Mouse (Mus musculus): Measurements from ENCODE around the gene Ccdc130.

- TF ChIP-seq CTCF (IDR thresholded peaks at IDR 0.05; ENCODE audit: low read depth) (no peak), EP300 (IDR thresholded peaks at IDR 0.05; ENCODE audit: low read depth) (no peak)
Measured at GRCm38 (mm10) chr8:84272302-84272701, 2.1 kb upstream of the Ccdc130 start.
